Mouse (Mus musculus) cerebellum, adult 2 months (tissue): ENCODE data around the gene Doxl2. TPM values are rescaled to one million over a fixed set of nuclear protein-coding genes. Genes with fewer than 3 reads are reported as not detected.

Experiments
- DNase-seq, 2 experiments: peaks; one replicate each; pipeline ENCODE4 v3.0.0; 2021
- H3K27ac ChIP-seq: fragments of 200-500 bp; 2 replicates; pipeline ENCODE4 v1.5.1; 2012; ENCODE audit warnings: low read length, control low read depth, inconsistent platforms; ENCODE audit not compliant: insufficient read depth
- H3K27me3 ChIP-seq: fragments of 200-500 bp; 2 replicates; pipeline ENCODE4 v1.6.1; 2012; ENCODE audit warnings: inconsistent platforms, mild to moderate bottlenecking, low read length, moderate library complexity; ENCODE audit not compliant: control insufficient read depth, insufficient read depth
- H3K4me1 ChIP-seq: fragments of 200-500 bp; 2 replicates; pipeline ENCODE4 v1.6.1; 2011; ENCODE audit warnings: low read length; ENCODE audit not compliant: control insufficient read depth, insufficient read depth
- H3K4me3 ChIP-seq: fragments of 200-500 bp; replicated peaks from 2 replicates; pipeline ENCODE3; 2011; ENCODE audit warnings: mild to moderate bottlenecking, low read depth, low read length, control low read depth; ENCODE audit not compliant: insufficient read depth
- CTCF ChIP-seq: fragments of 200-500 bp; IDR thresholded peaks from 2 replicates; pipeline ENCODE4 v1.5.1; 2011; ENCODE audit warnings: low read depth, mild to moderate bottlenecking, control low read depth, low read length, moderate library complexity, borderline replicate concordance; ENCODE audit not compliant: insufficient read depth
- POLR2A ChIP-seq: fragments of 200-500 bp; IDR thresholded peaks from 2 replicates; pipeline ENCODE4 v1.6.1; 2011; ENCODE audit warnings: low read length, control low read depth, borderline replicate concordance; ENCODE audit not compliant: insufficient read depth
- WGBS: fragments of 180-500 bp; shearing (Covaris S2); methylation state at CpG from one replicate; pipeline ENCODE4 v1.1.7; 2018; 5-methylcytosine and 5-hydroxymethylcytosine counted together
- polyA plus RNA-seq: library from polyadenylated mRNA; depleted of rRNA; stranded (reverse); fragments of >200 nt; gene quantifications from 2 replicates; pipeline ENCODE4 v1.2.3, GENCODE M21; 2012; rRNA removed

The Doxl2 gene
- polyA plus RNA-seq: not detected in 2 replicates

GRCm38 (mm10) chr6:48974663-48975062 lies at the start of gene Doxl2:
Gene Doxl2, plus strand, starts transcription at chr6:48974963.
- Histone ChIP-seq H3K4me3 (no peak within 1 kb of the TSS), H3K27ac (no peak within 1 kb of the TSS), H3K27me3 (no peaks in the 10 kb centered on the region), H3K4me1 (no peaks in the 10 kb centered on the region)
- DNase-seq: no peak
- WGBS: 87% methylated on average over 2 of the region's 2 CpGs
- TF ChIP-seq CTCF (no peak), POLR2A (no peak)

- H3K27me3 ChIP-seq: no peaks in the 10 kb centered on the region
- no peak within 1 kb of the TSS for H3K4me3 ChIP-seq
- H3K27ac ChIP-seq: no peak within 1 kb of the TSS
- TF ChIP-seq CTCF (no peak), POLR2A (no peak)
- DNase-seq: no peak
- H3K4me1 ChIP-seq: no peaks in the 10 kb centered on the region
- 93% methylated on average over 5 of the region's 5 CpGs for whole genome bisulfite sequencing
Measured at GRCm38 (mm10) chr6:48929595-48929994, 45.2 kb upstream of the Doxl2 start, which contains the start of gene 1600015I10Rik. Gene 1600015I10Rik, plus strand, starts transcription at chr6:48929895.

- no peak overlapping the region for H3K27ac ChIP-seq
- 66% methylated on average over 2 of the region's 2 CpGs for WGBS
- TF ChIP-seq POLR2A (no peak), CTCF (no peak)
- H3K4me1 ChIP-seq: no peaks in the 10 kb centered on the region
- no peaks in the 10 kb centered on the region for H3K27me3 ChIP-seq
- H3K4me3 ChIP-seq: no peak overlapping the region
- no peak for DNase-seq
Measured at GRCm38 (mm10) chr6:48949596-48949995, 25.2 kb upstream of the Doxl2 start.

- Histone ChIP-seq H3K4me3 (no peak overlapping the region), H3K27ac (no peak overlapping the region), H3K4me1 (no peaks in the 10 kb centered on the region), H3K27me3 (no peaks in the 10 kb centered on the region)
- 84% methylated on average over 5 of the region's 5 CpGs for WGBS
- no peak for TF ChIP-seq CTCF
- no peak for TF ChIP-seq POLR2A
- DNase-seq: no peak
Measured at GRCm38 (mm10) chr6:48950676-48951075, 24.1 kb upstream of the Doxl2 start.

- WGBS: 88% methylated on average over 6 of the region's 6 CpGs
- no peaks in the 10 kb centered on the region for H3K27me3 ChIP-seq
- no peak for DNase-seq
- no peaks in the 10 kb centered on the region for H3K4me1 ChIP-seq
- no peak overlapping the region for H3K4me3 ChIP-seq
- H3K27ac ChIP-seq: no peak overlapping the region
- TF ChIP-seq CTCF (no peak), POLR2A (no peak)
Measured at GRCm38 (mm10) chr6:48951630-48952029, 23.1 kb upstream of the Doxl2 start.

GRCm38 (mm10) chr6:48953220-48953619 lies 21.5 kb upstream of the Doxl2 start:
- no peaks in the 10 kb centered on the region for H3K4me1 ChIP-seq
- no peak for DNase-seq
- TF ChIP-seq POLR2A: no peak
- TF ChIP-seq CTCF: no peak
- no peaks in the 10 kb centered on the region for H3K27me3 ChIP-seq
- 82% methylated on average over 5 of the region's 5 CpGs for WGBS
- no peak overlapping the region for H3K4me3 ChIP-seq
- no peak overlapping the region for H3K27ac ChIP-seq

- DNase-seq: no peak
- TF ChIP-seq POLR2A (no peak), CTCF (no peak)
- Histone ChIP-seq H3K27me3 (no peaks in the 10 kb centered on the region), H3K4me3 (no peak overlapping the region), H3K4me1 (no peaks in the 10 kb centered on the region), H3K27ac (no peak overlapping the region)
- 77% methylated on average over 5 of the region's 5 CpGs for WGBS
Measured at GRCm38 (mm10) chr6:48954211-48954610, 20.6 kb upstream of the Doxl2 start.

GRCm38 (mm10) chr6:48954946-48955345 lies 19.8 kb upstream of the Doxl2 start:
- no peak for DNase-seq
- H3K4me1 ChIP-seq: no peaks in the 10 kb centered on the region
- 73% methylated on average over 1 of the region's 1 CpGs for WGBS
- H3K4me3 ChIP-seq: no peak overlapping the region
- H3K27ac ChIP-seq: no peak overlapping the region
- no peak for TF ChIP-seq POLR2A
- TF ChIP-seq CTCF: no peak
- no peaks in the 10 kb centered on the region for H3K27me3 ChIP-seq
